Mouse (Mus musculus): ENCODE results near the gene Prps1l3.

The Prps1l3 gene

GRCm38 (mm10) chr12:57243671-57244495 is 13.7 kb downstream of the Prps1l3 start:
- DNase-seq (ENCODE audit: low spot score), result no peak

- DNase-seq (ENCODE audit: low spot score), result peak; percentile 12
Measured at GRCm38 (mm10) chr12:57258572-57258971, 28.4 kb downstream of the Prps1l3 start.

- DNase-seq (ENCODE audit: low spot score), result no peak
Measured at GRCm38 (mm10) chr12:57275456-57275855, 45.2 kb downstream of the Prps1l3 start.

- DNase-seq (ENCODE audit: low spot score), result peak; percentile 80
Measured at GRCm38 (mm10) chr12:57281155-57282114, 51.2 kb downstream of the Prps1l3 start.

- no peak for DNase-seq (ENCODE audit: low spot score)
Measured at GRCm38 (mm10) chr12:57285303-57286059, 55.3 kb downstream of the Prps1l3 start.
